Mouse (Mus musculus) ES-Bruce4 (cell line): ENCODE measurements around the gene Arl13b. TPM values are rescaled to one million over a fixed set of nuclear protein-coding genes. Genes with fewer than 3 reads are reported as not detected.

Source experiments
- H3K27ac ChIP-seq: 2 replicates; pipeline ENCODE4 v1.5.1; 2012; ENCODE audit warnings: low read length, inconsistent platforms; ENCODE audit not compliant: insufficient read depth
- H3K27me3 ChIP-seq: 2 replicates; pipeline ENCODE4 v1.6.1; 2012; ENCODE audit warnings: mild to moderate bottlenecking, low read length, inconsistent platforms; ENCODE audit not compliant: control insufficient read depth, poor library complexity, insufficient read depth, severe bottlenecking
- H3K36me3 ChIP-seq: 2 replicates; pipeline ENCODE4 v1.6.1; 2012; ENCODE audit warnings: inconsistent platforms, mild to moderate bottlenecking, low read length, moderate library complexity; ENCODE audit not compliant: control insufficient read depth, poor library complexity, insufficient read depth, severe bottlenecking
- H3K4me1 ChIP-seq: one replicate; pipeline ENCODE4 v1.8.1; 2011; ENCODE audit warnings: low read length; ENCODE audit not compliant: control insufficient read depth, insufficient read depth
- H3K4me3 ChIP-seq: 2 replicates; pipeline ENCODE4 v1.5.1; 2011; ENCODE audit warnings: low read depth, mild to moderate bottlenecking, low read length
- H3K9ac ChIP-seq: 2 replicates; pipeline ENCODE4 v1.6.1; 2012; ENCODE audit warnings: low read depth, mild to moderate bottlenecking, inconsistent platforms; ENCODE audit not compliant: poor library complexity, severe bottlenecking
- H3K9me3 ChIP-seq: replicated peaks from 2 replicates; pipeline ENCODE4 v1.6.1; 2012; ENCODE audit warnings: mild to moderate bottlenecking, low read length, inconsistent platforms; ENCODE audit not compliant: control insufficient read depth, poor library complexity, insufficient read depth, severe bottlenecking
- CTCF ChIP-seq: IDR thresholded peaks from one replicate; pipeline ENCODE4 v1.8.1; 2011; ENCODE audit warnings: low read depth, low read length
- EP300 ChIP-seq: IDR thresholded peaks from 2 replicates; pipeline ENCODE4 v1.6.1; 2011; ENCODE audit warnings: low read depth, low read length; ENCODE audit not compliant: insufficient read depth
- POLR2A ChIP-seq: IDR thresholded peaks from one replicate; pipeline ENCODE4 v1.8.1; 2011; ENCODE audit warnings: low read length; ENCODE audit not compliant: insufficient read depth
- polyA plus RNA-seq: library from polyadenylated mRNA; stranded (reverse); fragments of >200 nt; gene quantifications from 2 replicates; pipeline ENCODE4 v1.2.4, GENCODE M21; 2011; ENCODE audit warnings: low read depth; ENCODE audit not compliant: missing spikeins, insufficient read depth, insufficient read length

Gene Arl13b
- polyA plus RNA-seq, 1 experiment, result 22.9 TPM

- H3K9ac ChIP-seq, result peak within 1 kb of the TSS; percentile 87
- H3K27me3 ChIP-seq, result no peaks in the 10 kb centered on the region
- no peaks in the 10 kb centered on the region for H3K9me3 ChIP-seq
- H3K4me3 ChIP-seq, result peak within 1 kb of the TSS; percentile 84
- H3K36me3 ChIP-seq, result no peaks in the 10 kb centered on the region
- TF ChIP-seq EP300 (peak; percentile 44; the same call in 1 of the 2 replicates), POLR2A (peak; percentile 89), CTCF (no peak)
- H3K27ac ChIP-seq, result no peak within 1 kb of the TSS
- peaks cover 4% of the 10 kb centered on the region for H3K4me1 ChIP-seq
These were observed 60.1 kb downstream of the Arl13b start, which contains the start of gene Nsun3 for GRCm38 (mm10) chr16:62786621-62787331. Nsun3 (minus strand) TSS chr16:62786818.

GRCm38 (mm10) chr16:62782229-62782628 is 64.6 kb downstream of the Arl13b start:
- Histone ChIP-seq H3K9ac (no peak overlapping the region), H3K27me3 (no peaks in the 10 kb centered on the region), H3K9me3 (no peaks in the 10 kb centered on the region), H3K36me3 (no peaks in the 10 kb centered on the region), H3K4me1 (peaks cover 3% of the 10 kb centered on the region), H3K4me3 (no peak overlapping the region), H3K27ac (no peak overlapping the region)
- no peak for TF ChIP-seq EP300
- TF ChIP-seq CTCF, result no peak
- no peak for TF ChIP-seq POLR2A

DNA sequence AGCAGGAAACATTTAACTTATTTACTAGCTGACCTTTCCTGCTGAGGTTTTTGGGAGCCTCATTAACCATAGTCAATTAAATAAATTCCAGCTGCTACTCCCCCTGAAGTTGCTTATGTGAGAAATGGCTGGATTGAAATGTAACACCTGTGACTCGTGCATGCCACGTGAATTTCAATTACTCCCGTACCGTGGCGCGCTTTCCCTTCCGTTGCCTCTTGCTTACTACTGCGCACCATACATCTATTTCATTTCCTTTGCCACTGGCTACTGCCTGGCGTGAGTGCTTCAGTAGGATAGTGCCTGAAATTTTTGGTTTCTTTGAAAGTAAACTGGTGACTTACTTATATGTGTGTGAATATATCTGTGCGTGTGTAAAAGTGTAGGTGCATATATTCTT is 68.6 kb downstream of the Arl13b start:
- H3K36me3 ChIP-seq, result no peaks in the 10 kb centered on the region

DNA sequence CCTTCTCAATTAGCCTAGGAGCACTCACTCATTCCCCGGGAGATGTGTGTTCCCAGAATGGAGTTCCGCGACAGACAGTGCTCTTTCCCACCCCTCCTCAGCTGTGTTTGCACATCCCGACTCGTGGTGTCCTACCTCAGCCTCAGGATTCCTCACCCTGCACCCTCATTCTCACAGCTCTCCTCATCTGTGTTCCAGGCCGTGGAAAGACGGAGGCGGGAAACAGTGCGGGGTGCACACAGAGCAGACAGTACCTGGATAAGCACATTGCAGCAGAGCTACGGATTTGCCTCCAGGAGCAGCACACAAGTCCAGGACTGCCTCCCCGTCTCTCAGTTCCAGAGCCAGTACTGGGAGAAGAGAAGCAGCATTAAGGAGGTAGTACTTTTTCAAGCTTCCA is 70.8 kb downstream of the Arl13b start:
- H3K27me3 ChIP-seq, result no peaks in the 10 kb centered on the region
- H3K9ac ChIP-seq, result no peak overlapping the region
- no peak overlapping the region for H3K27ac ChIP-seq
- H3K9me3 ChIP-seq, result no peaks in the 10 kb centered on the region
- H3K4me3 ChIP-seq, result no peak overlapping the region
- H3K4me1 ChIP-seq, result no peaks in the 10 kb centered on the region
- TF ChIP-seq POLR2A (no peak), EP300 (no peak)
- no peaks in the 10 kb centered on the region for H3K36me3 ChIP-seq

More for the DNA sequence above, 68.6 kb downstream of the Arl13b start:
- Histone ChIP-seq H3K27ac (no peak overlapping the region), H3K9me3 (no peaks in the 10 kb centered on the region), H3K9ac (no peak overlapping the region), H3K27me3 (no peaks in the 10 kb centered on the region), H3K4me3 (no peak overlapping the region), H3K4me1 (no peaks in the 10 kb centered on the region)
- TF ChIP-seq POLR2A (no peak), CTCF (no peak), EP300 (no peak)

DNA sequence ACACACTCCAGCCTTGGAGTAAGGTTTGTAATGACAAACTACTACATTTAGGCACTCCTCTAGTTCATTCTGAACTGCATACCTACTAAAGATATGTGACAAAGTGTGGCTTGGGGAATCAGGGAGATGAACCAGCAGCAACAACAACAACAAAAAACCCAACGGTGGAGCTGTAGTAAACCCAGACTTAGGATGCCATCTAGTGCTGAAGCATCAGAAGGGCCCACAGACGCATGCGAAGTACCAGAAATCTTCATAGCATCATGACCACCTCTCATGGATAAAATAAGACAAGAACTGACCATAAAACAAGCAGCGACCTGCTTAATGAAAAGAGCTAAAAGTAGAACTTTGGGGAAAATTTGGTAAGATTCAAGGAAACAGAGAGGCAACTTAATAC is 73.4 kb downstream of the Arl13b start:
- H3K36me3 ChIP-seq, result no peaks in the 10 kb centered on the region
- no peaks in the 10 kb centered on the region for H3K9me3 ChIP-seq
- no peak overlapping the region for H3K27ac ChIP-seq
- no peak for TF ChIP-seq POLR2A
- TF ChIP-seq CTCF, result no peak
- TF ChIP-seq EP300, result no peak
- no peak overlapping the region for H3K9ac ChIP-seq
- H3K27me3 ChIP-seq, result no peaks in the 10 kb centered on the region
- H3K4me1 ChIP-seq, result no peaks in the 10 kb centered on the region
- H3K4me3 ChIP-seq, result no peak overlapping the region

GRCm38 (mm10) chr16:62758340-62758739 is 88.5 kb downstream of the Arl13b start:
- H3K9me3 ChIP-seq, result no peaks in the 10 kb centered on the region
- no peaks in the 10 kb centered on the region for H3K4me1 ChIP-seq
- no peak overlapping the region for H3K27ac ChIP-seq
- TF ChIP-seq POLR2A (no peak), CTCF (no peak), EP300 (no peak)
- no peaks in the 10 kb centered on the region for H3K36me3 ChIP-seq
- H3K9ac ChIP-seq, result no peak overlapping the region
- H3K27me3 ChIP-seq, result no peaks in the 10 kb centered on the region
- H3K4me3 ChIP-seq, result no peak overlapping the region
